Mouse (Mus musculus) erythroblast, embryonic 14.5 days (primary cell): ENCODE results near the gene Fam20c.

Experiments used
- GATA1 ChIP-seq: IDR thresholded peaks from 2 replicates; pipeline ENCODE4 v1.6.1; 2012; ENCODE audit warnings: low read length, inconsistent platforms, mixed read lengths
- TAL1 ChIP-seq: IDR thresholded peaks from 3 replicates; pipeline ENCODE4 v1.6.1; 2012; ENCODE audit warnings: low read length, inconsistent platforms, mixed read lengths

GRCm38 (mm10) chr5:138735201-138735757 is 19.0 kb upstream of the Fam20c start:
- TF ChIP-seq TAL1 (no peak), GATA1 (no peak)
